Mouse (Mus musculus) heart, adult 2 months (tissue): Measurements from ENCODE around the gene Zg16.

Source experiments
- EP300 ChIP-seq: fragments of 200-500 bp; IDR thresholded peaks from 2 replicates; pipeline ENCODE4 v1.6.1; 2011; ENCODE audit warnings: low read depth, low read length, control low read depth; ENCODE audit not compliant: insufficient read depth
- POLR2A ChIP-seq: fragments of 200-500 bp; IDR thresholded peaks from 2 replicates; pipeline ENCODE4 v1.6.1; 2011; ENCODE audit warnings: mild to moderate bottlenecking, low read depth, low read length, control low read depth; ENCODE audit not compliant: insufficient read depth

DNA sequence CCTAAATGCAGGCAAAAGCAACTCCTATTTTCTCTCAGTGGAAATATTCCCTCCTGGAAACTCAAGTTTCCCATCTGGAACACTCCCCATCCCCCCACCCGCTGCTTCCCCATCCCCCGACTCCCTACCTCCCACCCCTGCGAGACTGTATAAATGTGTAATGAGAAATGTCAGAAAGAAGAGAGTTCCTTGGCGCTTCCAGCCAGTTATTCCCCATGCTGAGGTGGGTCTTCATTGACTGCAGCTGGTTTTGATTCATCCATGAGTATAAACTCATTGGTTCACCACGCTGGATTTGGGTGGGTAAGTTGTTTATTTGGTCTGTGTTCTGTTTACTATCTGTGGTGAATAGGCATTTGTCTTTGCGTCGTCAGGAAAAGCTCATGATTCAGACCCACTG, 9.3 kb upstream of the Zg16 start:
- TF ChIP-seq EP300 (no peak), POLR2A (no peak)
